Mouse (Mus musculus) retina, adult 2 months (tissue): ENCODE measurements around the gene Zfp566.
"Not testable (repeated sequence)": the region's sequence is repeated elsewhere in the genome, so short reads cannot be mapped to it uniquely, and the experiment has no call there.

Experiments
- DNase-seq: peaks from one replicate; pipeline ENCODE4 v3.0.0-alpha.2; 2012; ENCODE audit warnings: low read depth, low spot score

Zfp566 gene

DNA sequence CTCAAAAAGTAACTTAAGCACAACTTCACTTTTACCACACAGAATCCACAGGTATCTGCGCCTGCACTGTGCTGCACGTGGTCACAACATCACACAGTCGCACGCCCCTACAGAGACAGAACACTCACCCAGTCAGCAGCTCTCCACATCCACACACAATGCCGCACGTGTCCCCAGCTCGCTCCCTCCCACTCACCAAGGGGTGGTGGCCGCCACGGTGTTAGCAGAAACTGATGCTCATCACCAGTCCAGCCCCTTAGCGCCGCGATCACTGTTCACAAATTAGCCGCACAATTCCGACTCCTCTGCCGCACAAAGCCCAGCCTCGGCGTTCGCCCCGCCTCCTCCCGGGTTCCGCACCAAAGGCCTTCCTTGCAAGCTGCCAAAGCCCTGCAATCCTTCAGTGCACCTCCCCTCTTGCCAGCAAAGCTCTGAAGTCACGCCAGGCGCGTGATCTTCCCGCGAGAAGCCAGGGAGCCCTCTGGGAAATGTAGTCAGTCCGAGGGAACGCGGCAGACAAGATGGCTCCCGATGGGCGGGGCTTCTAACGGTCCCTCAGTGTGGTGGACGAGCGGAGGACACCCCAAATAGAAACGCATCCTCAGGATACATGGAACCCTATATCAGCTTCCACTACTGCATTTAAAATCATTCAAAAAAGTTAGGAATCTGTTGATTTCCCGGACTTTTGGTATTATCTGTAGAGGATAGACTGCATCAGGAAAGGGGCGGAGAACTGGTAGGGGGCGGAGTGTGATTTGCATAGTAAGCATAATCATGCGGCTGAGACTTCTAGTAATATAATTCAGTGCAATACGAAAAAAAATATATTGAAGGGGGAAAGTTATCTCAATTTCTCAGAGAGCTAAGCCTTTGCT, at the start of gene Zfp566, which contains the start of gene Gm26920:
TSS of gene Zfp566 (minus strand) at position 436 of the 878 bp plus-strand sequence.
TSS of gene Gm26920 (minus strand) at position 319 of the 878 bp plus-strand sequence.
- peak; percentile 95 for DNase-seq

DNA sequence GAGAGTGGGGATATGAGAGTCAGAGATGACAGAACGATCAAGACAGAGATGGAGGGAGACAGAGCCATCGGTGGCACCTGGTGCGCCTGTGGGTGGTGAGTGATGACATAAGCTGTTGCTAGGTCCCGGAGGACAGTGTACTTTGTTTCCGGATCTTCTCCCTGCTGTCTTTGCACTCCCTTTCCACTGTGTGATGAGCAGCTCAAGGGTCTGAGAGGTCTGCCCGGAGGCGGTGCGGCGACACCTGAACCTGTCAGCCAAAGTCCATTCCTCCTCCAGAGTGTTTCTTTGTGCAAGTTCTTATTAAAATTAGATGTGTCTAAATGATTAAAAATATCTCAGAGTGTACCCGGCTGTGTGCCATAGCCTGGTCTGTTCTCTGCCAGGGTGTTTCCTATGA, 46.5 kb upstream of the Zfp566 start:
- no peak for DNase-seq

GRCm38 (mm10) chr7:30132396-30132795, 42.1 kb upstream of the Zfp566 start:
- no peak for DNase-seq

DNA sequence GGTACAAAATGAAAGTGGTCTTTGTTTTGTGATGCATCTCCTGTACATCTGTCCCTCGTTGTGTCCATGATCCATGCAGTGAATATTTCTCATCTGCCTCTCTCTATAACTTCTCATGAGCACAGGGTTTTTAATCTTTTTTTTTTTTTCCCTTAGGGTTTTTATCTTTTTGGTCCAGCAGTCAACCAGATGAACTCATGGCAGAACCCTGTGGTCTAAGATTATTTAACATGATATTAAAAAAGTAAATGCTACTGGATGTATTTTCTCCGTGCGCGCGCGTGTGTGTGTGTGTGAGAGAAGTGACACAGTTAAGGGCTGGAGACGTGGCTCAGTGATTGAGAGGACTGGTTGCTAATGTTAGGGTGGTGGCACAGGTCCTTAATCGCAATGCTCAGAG, 39.6 kb upstream of the Zfp566 start:
- no peak for DNase-seq

GRCm38 (mm10) chr7:30122188-30122530, 31.8 kb upstream of the Zfp566 start:
- DNase-seq = no peak

DNA sequence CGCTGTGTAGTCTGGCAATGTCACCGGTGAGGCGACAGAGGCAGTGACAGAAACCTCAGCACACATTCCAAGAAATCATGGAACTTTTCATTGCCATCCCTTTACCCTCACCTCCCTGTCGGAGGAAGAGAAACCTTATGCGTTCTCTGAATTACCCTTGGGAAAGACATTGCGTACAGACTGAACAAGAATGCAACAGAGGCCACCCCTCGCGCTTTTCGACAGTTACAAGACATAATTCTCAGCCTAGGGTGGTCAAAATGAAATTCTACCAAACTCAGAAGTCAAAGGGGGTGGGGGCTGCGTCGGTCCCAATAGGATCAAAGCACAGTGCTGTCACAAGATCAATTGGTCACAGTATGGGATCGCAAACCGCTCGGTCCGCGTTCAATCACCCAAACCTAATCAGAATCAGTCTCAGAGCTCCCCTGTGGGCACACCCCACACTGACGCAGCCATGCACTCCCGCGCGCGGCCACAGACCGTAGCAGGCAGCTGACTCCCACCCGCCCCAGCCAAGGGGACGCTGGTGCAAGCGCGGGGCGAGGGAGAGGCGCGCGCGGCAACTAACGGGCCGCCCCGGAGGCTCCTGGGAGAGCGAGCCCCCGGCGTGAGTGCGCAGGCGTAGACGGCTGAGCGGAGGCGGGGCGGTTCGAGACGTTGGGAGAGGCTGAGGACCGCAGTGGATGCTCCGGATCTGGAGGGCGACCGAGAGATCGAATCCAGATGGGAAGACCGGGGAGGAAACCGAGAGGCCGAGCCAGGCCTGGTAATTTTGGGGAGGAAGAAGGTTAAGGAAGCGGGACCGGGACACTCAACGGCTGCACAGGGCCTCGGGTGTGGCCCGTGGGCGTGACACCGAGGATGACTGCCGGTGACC, 31.2 kb upstream of the Zfp566 start, which contains the start of gene Zfp382:
TSS of gene Zfp382 (plus strand) at position 635 of the 880 bp plus-strand sequence.
- peak; percentile 80 for DNase-seq

DNA sequence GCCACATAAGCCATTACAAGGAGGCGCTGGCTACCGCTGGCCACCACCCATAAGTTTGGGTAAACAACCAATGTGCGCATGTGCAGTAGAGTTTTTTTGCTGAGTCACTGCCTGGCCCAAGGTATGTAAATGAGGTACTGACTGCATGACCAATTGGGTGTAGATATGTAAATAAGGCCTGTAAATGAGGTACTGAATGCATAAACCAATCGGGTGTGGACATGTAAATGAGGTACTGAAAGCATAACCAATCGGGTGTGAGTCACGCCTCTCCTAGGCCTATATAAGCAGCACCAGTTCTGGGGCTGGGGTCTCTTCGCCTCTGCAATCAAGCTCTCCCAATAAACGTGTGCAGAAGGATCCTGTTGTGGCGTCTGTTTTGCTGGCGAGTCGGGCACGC, 27.6 kb upstream of the Zfp566 start:
- DNase-seq = not testable (repeated sequence)

DNA sequence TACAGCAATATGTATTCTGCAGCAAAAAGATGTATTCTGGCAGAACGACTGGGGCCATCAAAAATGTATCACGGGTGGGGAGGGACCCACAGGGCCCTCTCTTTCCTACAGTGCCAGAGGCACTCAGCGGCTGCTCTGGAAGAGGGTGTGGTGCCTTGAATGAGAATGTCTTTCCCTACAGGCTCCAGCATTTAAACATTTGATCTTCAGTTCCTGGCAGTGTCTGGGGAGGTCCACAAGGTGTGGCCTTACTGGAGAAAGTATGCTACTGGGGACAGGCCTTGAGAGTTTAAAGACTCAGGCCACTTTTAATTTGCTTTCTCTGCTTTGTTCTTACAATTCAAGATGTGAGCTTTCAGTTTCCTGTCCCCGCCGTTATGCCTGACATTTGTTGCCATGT, 25.7 kb upstream of the Zfp566 start:
- no peak for DNase-seq

DNA sequence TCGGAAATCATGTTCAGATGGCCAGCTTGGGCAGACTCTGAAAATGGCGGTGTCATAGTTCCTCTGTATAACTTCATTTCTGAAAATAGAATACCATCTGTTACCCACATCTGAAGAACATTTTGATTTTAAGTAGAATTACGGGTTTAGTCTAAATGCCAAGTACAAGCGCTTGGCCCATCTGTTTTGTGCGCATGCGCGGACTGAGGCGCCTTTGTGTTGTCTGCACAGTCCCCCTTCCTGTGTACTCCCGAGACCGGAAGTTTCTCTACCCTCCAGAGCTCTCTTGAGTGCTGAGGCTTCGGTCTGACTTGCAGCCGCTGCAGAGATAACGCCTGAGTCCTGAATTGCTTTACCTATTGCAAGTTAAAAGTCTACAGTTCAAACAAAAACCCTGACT, 9.0 kb upstream of the Zfp566 start:
- DNase-seq = no peak

- no peak for DNase-seq
Observed at GRCm38 (mm10) chr7:30095551-30096125, 5.3 kb upstream of the Zfp566 start.

GRCm38 (mm10) chr7:30094646-30095429, 4.5 kb upstream of the Zfp566 start, which contains the start of gene Zfp260:
Gene Zfp260 (plus strand): TSS chr7:30094777.
- peak; percentile 72 for DNase-seq

DNA sequence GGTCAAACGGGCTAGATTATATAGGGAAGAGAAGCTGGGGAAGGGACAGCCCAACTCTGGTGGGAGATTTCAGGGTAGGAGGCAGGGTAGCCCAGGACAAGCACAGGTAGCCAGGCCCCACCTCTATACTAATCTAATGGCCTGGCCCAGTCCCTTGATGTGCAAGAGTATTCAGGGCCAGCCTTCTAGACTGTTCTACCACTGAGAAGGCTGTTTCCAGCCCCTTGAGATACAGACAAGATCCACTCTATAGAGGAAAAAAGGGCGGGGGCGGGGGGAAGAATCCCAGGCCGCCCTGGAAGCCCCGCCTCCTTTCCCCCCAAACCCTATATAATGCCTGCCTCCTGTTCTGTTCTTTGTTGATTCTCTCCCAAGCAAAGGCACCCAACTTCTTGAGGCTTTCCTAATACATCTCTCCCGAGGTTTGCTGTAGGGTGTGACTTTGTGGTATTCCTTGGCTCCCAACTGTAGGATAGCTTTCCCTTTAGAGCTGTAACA, 3.6 kb upstream of the Zfp566 start:
- no peak for DNase-seq

DNA sequence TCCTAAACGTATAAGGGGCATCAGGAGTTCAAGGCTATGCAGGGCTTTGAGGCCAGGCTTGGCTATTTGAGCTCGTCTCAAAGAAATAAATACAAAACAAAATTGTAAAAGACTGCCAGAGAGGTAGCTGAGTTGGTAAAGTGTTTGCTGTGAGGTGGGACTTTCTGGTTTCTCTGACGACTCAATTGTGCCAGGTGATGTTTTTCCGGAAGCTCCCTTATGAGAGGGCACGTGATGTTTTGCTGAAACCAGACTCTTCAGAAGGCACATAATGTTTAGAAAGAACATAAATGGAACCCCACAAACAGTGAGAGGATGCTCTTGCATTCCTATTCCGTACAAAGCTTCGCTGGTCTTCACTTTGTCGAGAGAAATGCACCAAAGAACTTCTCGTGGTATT, 2.3 kb upstream of the Zfp566 start:
- no peak for DNase-seq

DNA sequence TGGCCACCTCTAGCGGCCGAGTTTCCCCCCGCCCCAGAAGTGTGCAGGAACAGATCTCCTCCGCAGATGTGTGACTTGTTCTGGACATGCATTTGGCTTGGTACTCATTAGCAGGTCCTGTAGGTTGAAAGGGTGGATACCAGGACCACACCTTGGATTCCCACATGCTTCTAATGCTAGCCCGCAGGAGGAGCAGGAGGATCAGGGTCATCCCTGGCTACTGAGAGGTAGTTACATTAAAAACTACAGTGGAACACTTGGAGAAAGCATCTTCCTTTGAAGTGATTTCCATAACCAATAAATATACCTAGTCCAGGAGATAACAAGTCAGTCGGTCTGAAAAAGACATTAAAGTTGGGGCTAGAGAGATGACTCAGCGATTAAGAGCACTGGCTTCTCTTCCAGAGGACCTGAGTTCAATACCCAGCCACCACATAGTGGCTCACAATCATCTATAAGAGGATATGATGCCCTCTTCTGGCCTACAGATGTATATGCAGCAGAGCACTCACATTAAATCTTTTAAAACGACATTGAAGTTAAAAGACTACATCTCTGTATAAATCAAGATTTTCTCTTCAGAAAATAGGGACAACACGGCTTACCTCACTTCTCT, 751 bp upstream of the Zfp566 start:
- DNase-seq = peak; percentile 32

DNA sequence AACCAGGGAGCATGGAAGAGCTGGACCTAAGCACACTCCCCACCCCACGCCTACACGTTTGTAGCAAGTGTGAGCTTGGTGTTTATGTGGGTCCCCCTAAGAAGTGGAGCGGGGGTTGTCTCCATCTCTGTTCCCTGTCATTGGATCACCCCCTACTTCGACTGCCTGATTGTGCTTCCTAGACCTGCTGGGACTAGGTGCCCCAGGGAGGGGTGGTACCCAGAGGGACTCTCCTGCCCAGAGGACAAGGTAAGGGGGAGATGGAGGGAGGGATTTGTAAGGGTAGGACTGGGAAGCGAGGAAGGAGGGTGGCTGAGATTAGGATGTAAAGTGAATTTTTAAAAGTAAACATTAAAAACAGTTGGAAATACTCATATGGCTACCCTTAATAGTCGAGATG, 922 bp downstream of the Zfp566 start:
- no peak for DNase-seq

GRCm38 (mm10) chr7:30086524-30086923, 3.8 kb downstream of the Zfp566 start:
- DNase-seq = no peak

- peak; percentile 64 for DNase-seq
Observed at GRCm38 (mm10) chr7:30072146-30073028, 17.9 kb downstream of the Zfp566 start, which contains the start of gene Zfp82. Gene Zfp82 (minus strand): TSS chr7:30072900.

GRCm38 (mm10) chr7:30064622-30065021, 25.7 kb downstream of the Zfp566 start:
- no peak for DNase-seq

DNA sequence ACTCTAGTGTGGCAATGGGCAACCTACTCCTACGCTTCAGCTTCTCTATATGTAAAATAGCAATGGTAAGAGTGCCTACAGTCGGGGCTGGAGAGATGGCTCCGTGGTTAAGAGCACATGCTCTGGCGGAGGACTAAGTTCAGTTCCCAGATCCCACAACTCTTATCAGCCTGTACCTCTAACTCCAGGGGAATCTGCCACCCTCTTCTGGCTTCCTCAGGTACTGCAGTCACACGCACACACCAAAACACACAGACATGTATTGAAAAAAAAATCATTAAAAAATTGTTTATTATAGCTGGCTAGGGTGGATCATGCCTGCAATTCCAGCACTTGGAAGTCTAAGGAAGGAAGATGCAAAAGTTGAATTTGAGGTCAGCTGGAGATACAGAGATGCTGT, 27.8 kb downstream of the Zfp566 start:
- DNase-seq = no peak
